Mouse (Mus musculus) neural tube, embryonic 13.5 days (tissue): ENCODE measurements around the gene Actg1. TPM values are rescaled to one million over a fixed set of nuclear protein-coding genes. Genes with fewer than 3 reads are reported as not detected.
"Not testable (repeated sequence)": the region's sequence is repeated elsewhere in the genome, so short reads cannot be mapped to it uniquely, and the experiment has no call there.

Source experiments
- ATAC-seq: fragments of 200-750 bp; cut with Nextera tagmentation; 2 replicates; pipeline ENCODE4 v1.8.0; 2017; ENCODE audit warnings: low read depth, mild to moderate bottlenecking, moderate TSS enrichment, moderate library complexity
- H3K27ac ChIP-seq: fragments of 300-500 bp; sonication (generic); replicated peaks from 2 replicates; pipeline ENCODE4 v1.5.1; 2015; ENCODE audit warnings: moderate library complexity, mild to moderate bottlenecking, inconsistent platforms
- H3K27me3 ChIP-seq: fragments of 300-500 bp; sonication (generic); 2 replicates; pipeline ENCODE4 v1.6.1; 2015; ENCODE audit warnings: mild to moderate bottlenecking, inconsistent platforms
- H3K36me3 ChIP-seq: fragments of 300-500 bp; sonication (generic); 2 replicates; pipeline ENCODE4 v1.6.1; 2015; ENCODE audit warnings: mild to moderate bottlenecking, inconsistent platforms
- H3K4me1 ChIP-seq: fragments of 300-500 bp; sonication (generic); replicated peaks from 2 replicates; pipeline ENCODE4 v1.6.1; 2015; ENCODE audit warnings: inconsistent platforms
- H3K4me2 ChIP-seq: fragments of 300-500 bp; sonication (generic); 2 replicates; pipeline ENCODE4 v1.6.1; 2015; ENCODE audit warnings: inconsistent platforms, mild to moderate bottlenecking, moderate library complexity
- H3K4me3 ChIP-seq: fragments of 300-500 bp; sonication (generic); 2 replicates; pipeline ENCODE4 v1.5.1; 2015; ENCODE audit warnings: mild to moderate bottlenecking, inconsistent platforms
- H3K9ac ChIP-seq: fragments of 300-500 bp; sonication (generic); 2 replicates; pipeline ENCODE4 v1.6.1; 2015; ENCODE audit warnings: moderate library complexity, mild to moderate bottlenecking, inconsistent platforms
- H3K9me3 ChIP-seq: fragments of 300-500 bp; sonication (generic); 2 replicates; pipeline ENCODE4 v1.6.1; 2016; ENCODE audit warnings: inconsistent platforms
- WGBS: fragments of 180-500 bp; shearing (Covaris S2); methylation state at CpG from one replicate; pipeline ENCODE4 v1.1.7; 2015; 5-methylcytosine and 5-hydroxymethylcytosine counted together
- polyA plus RNA-seq: library from polyadenylated mRNA; unstranded; fragments of >200 nt; fragmentation: Nextera tagmentation; extraction: Ambion mirVana; gene quantifications from 2 replicates; pipeline ENCODE4 v1.2.1, GENCODE M21; 2015

Actg1 gene
- polyA plus RNA-seq, 1 experiment from 2014 or later: 3,979 TPM

GRCm38 (mm10) chr11:120357791-120358401, 9.6 kb upstream of the Actg1 start:
- WGBS: 12% methylated on average over 10 of the region's 10 CpGs
- no peaks in the 10 kb centered on the region for H3K9me3 ChIP-seq
- H3K9ac ChIP-seq: peak overlapping the region; percentile 55
- peak; percentile 78 for ATAC-seq
- H3K4me1 ChIP-seq: peaks cover 52% of the 10 kb centered on the region
- no peaks in the 10 kb centered on the region; the same call in 1 of the 2 replicates for H3K27me3 ChIP-seq
- no peak overlapping the region for H3K4me3 ChIP-seq
- H3K36me3 ChIP-seq: no peaks in the 10 kb centered on the region
- peak overlapping the region; percentile 33 for H3K4me2 ChIP-seq
- peak overlapping the region; percentile 92 for H3K27ac ChIP-seq

DNA sequence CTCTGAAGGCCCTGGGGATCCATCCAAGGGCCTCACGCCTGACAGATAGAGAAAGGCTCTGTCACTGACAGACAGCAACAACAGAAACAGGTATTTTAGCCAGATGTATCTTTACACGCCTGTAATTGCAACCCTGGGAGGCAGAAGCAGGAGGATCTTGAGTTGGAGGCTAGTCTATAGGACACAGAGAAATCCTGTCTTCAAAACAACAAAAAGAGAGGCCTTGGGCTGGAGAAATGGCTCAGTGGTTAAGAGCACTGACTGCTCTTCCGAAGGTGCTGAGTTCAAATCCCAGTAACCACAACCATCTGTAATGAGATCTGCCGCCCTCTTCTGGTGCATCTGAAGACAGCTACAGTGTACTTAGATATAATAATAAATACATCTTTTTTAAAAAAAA, 8.6 kb upstream of the Actg1 start:
- Histone ChIP-seq H3K27me3 (no peaks in the 10 kb centered on the region; the same call in 1 of the 2 replicates), H3K4me1 (peaks cover 62% of the 10 kb centered on the region), H3K36me3 (no peaks in the 10 kb centered on the region), H3K27ac (0 out of 2 replicates have a peak overlapping the region, but pooled peaks have one; percentile 92), H3K4me3 (no peak overlapping the region), H3K4me2 (no peak overlapping the region), H3K9ac (no peak overlapping the region), H3K9me3 (no peaks in the 10 kb centered on the region)
- ATAC-seq: no peak
- 91% methylated on average over 4 of the region's 4 CpGs for WGBS

DNA sequence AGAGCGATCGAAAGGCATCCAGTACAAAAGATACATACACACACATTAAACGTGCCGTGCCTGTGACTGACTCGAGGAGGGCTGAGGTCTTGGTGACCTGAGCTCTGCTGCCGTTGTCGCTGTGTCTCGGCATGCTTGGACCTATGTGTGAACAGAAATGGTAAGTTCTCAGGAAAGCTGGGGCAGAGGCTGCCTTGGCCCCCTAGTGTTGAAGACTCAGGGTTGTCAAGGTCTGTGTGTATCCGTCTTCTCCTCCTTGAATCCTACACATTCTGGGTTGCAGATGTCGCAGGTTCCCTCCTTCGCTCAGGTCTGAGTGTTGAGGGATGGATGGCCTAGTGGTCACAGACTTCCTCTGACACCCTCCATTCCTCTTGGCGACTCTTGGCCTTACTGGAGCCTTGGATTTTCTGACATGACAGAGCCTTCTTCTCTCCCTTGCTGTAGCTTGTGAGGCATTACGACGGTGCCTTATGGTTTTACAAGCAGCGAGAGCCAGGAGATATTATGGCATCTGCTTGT, 8.0 kb upstream of the Actg1 start:
- Histone ChIP-seq H3K36me3 (no peaks in the 10 kb centered on the region), H3K9me3 (no peaks in the 10 kb centered on the region), H3K9ac (no peak overlapping the region), H3K4me3 (no peak overlapping the region), H3K4me2 (no peak overlapping the region), H3K27me3 (no peaks in the 10 kb centered on the region; the same call in 1 of the 2 replicates), H3K4me1 (peaks cover 67% of the 10 kb centered on the region), H3K27ac (no peak overlapping the region)
- 84% methylated on average over 15 of the region's 15 CpGs for WGBS
- ATAC-seq: no peak

DNA sequence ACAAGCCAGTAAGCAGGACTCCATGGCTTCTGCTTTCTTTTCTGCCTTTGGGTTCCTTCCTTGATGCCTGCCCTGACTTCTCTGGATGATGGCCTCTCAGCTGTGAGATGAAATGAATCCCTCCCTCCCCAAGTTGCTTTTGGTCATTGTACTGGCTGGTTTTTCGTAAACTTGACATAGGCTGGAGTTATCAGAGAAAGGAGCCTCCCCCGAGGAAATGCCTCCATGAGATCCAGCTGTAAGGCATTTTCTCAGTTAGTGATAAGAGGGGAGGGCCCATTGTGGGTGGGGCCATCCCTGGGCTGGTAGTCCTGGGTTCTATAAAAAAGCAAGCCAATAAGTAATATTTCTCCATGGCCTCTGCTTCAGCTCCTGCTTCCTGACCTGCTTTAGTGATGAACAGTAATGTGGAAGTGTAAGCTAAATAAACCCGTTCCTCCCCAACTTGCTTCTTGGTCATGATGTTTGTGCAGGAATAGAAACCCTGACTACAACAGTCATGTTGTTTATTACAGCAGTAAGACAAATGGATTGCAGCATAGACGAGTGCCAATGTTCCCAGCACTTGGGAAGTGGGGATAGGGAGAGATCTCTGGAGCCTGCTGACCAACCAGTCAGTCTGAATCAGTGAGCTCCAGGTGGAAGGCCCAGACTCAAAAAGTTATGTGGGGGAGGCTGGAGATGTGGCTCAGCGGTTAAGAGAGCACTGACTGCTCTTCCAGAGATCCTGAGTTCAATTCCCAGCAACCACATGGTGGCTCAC, 7.1 kb upstream of the Actg1 start:
- no peaks in the 10 kb centered on the region for H3K36me3 ChIP-seq
- H3K27ac ChIP-seq: no peak overlapping the region
- H3K9me3 ChIP-seq: no peaks in the 10 kb centered on the region
- no peak for ATAC-seq
- no peak overlapping the region; the same call in 1 of the 2 replicates for H3K9ac ChIP-seq
- 73% methylated on average over 5 of the region's 5 CpGs for WGBS
- no peak overlapping the region for H3K4me2 ChIP-seq
- H3K27me3 ChIP-seq: no peaks in the 10 kb centered on the region; the same call in 1 of the 2 replicates
- H3K4me3 ChIP-seq: no peak overlapping the region
- H3K4me1 ChIP-seq: peaks cover 74% of the 10 kb centered on the region

GRCm38 (mm10) chr11:120354304-120355276, 6.2 kb upstream of the Actg1 start:
- no peak overlapping the region for H3K9ac ChIP-seq

GRCm38 (mm10) chr11:120353500-120354303, 5.4 kb upstream of the Actg1 start:
- 25% methylated on average over 26 of the region's 26 CpGs for WGBS
- H3K9me3 ChIP-seq: no peaks in the 10 kb centered on the region
- no peak for ATAC-seq
- H3K4me3 ChIP-seq: no peak overlapping the region
- peaks cover 70% of the 10 kb centered on the region for H3K4me1 ChIP-seq
- H3K36me3 ChIP-seq: no peaks in the 10 kb centered on the region
- peak overlapping the region; percentile 100; the same call in 1 of the 2 replicates for H3K27ac ChIP-seq
- peak overlapping the region; percentile 57 for H3K9ac ChIP-seq
- H3K4me2 ChIP-seq: peak overlapping the region; percentile 14; the same call in 1 of the 2 replicates
- no peaks in the 10 kb centered on the region; the same call in 1 of the 2 replicates for H3K27me3 ChIP-seq

More at GRCm38 (mm10) chr11:120354304-120355276, 6.2 kb upstream of the Actg1 start:
- no peak overlapping the region for H3K27ac ChIP-seq
- H3K4me2 ChIP-seq: no peak overlapping the region
- no peak for ATAC-seq
- H3K4me3 ChIP-seq: no peak overlapping the region
- no peaks in the 10 kb centered on the region for H3K9me3 ChIP-seq
- WGBS: 88% methylated on average over 17 of the region's 17 CpGs
- peaks cover 71% of the 10 kb centered on the region for H3K4me1 ChIP-seq
- no peaks in the 10 kb centered on the region; the same call in 1 of the 2 replicates for H3K27me3 ChIP-seq
- H3K36me3 ChIP-seq: no peaks in the 10 kb centered on the region

- Histone ChIP-seq H3K36me3 (no peaks in the 10 kb centered on the region), H3K4me3 (no peak overlapping the region), H3K9me3 (no peaks in the 10 kb centered on the region), H3K4me2 (no peak overlapping the region), H3K9ac (peak overlapping the region; percentile 57), H3K4me1 (peaks cover 60% of the 10 kb centered on the region), H3K27me3 (no peaks in the 10 kb centered on the region; the same call in 1 of the 2 replicates), H3K27ac (peak overlapping the region; percentile 100)
- ATAC-seq: no peak
- 56% methylated on average over 13 of the region's 13 CpGs for whole genome bisulfite sequencing
These were observed 4.4 kb upstream of the Actg1 start for GRCm38 (mm10) chr11:120352571-120353290.

DNA sequence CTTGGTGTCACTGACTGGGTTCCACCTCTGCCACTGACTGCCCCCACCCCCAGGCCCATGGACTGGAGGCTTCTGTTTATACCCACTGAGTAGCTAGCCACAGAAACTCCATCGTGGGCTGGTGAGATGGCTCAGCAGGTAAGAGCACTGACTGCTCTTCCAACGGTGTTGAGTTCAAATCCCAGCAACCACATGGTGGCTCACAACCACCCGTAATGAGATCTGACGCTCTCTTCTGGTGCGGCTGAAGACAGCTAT, 3.7 kb upstream of the Actg1 start:
- H3K9ac ChIP-seq, ATAC-seq, H3K27me3 ChIP-seq, H3K9me3 ChIP-seq, H3K4me2 ChIP-seq, H3K4me3 ChIP-seq, H3K36me3 ChIP-seq: not testable (repeated sequence)
- peak overlapping the region; percentile 100 for H3K27ac ChIP-seq
- peaks cover 53% of the 10 kb centered on the region for H3K4me1 ChIP-seq
- 74% methylated on average over 5 of the region's 5 CpGs for WGBS

- peak overlapping the region; percentile 100 for H3K27ac ChIP-seq
- H3K27me3 ChIP-seq: no peaks in the 10 kb centered on the region; the same call in 1 of the 2 replicates
- H3K9me3 ChIP-seq: no peaks in the 10 kb centered on the region
- H3K4me2 ChIP-seq: peak overlapping the region; percentile 80
- H3K4me3 ChIP-seq: 0 out of 2 replicates have a peak overlapping the region, but pooled peaks have one; percentile 98
- no peak for ATAC-seq
- peak overlapping the region; percentile 100; the same call in 1 of the 2 replicates for H3K9ac ChIP-seq
- 86% methylated on average over 10 of the region's 10 CpGs for WGBS
- peaks cover 7% of the 10 kb centered on the region for H3K36me3 ChIP-seq
- H3K4me1 ChIP-seq: peaks cover 49% of the 10 kb centered on the region
These were observed 3.1 kb upstream of the Actg1 start for GRCm38 (mm10) chr11:120351250-120352092.

- 24% methylated on average over 11 of the region's 11 CpGs for WGBS
- no peak for ATAC-seq
- Histone ChIP-seq H3K9me3 (no peaks in the 10 kb centered on the region), H3K27me3 (no peaks in the 10 kb centered on the region; the same call in 1 of the 2 replicates), H3K27ac (peak overlapping the region; percentile 100), H3K4me2 (peak overlapping the region; percentile 80), H3K9ac (peak overlapping the region; percentile 100), H3K36me3 (peaks cover 9% of the 10 kb centered on the region), H3K4me1 (peaks cover 50% of the 10 kb centered on the region), H3K4me3 (peak overlapping the region; percentile 98)
These were observed 2.4 kb upstream of the Actg1 start for GRCm38 (mm10) chr11:120350711-120351110.
